Mouse (Mus musculus) B cell, adult (primary cell): ENCODE data around the gene Ankrd61. TPM values are rescaled to one million over a fixed set of nuclear protein-coding genes. Genes with fewer than 3 reads are reported as not detected.

ENCODE experiments used
- total RNA-seq: library from RNA; stranded (reverse); gene quantifications from 4 replicates; pipeline ENCODE4 v1.2.4, GENCODE M21; 2023; ENCODE audit not compliant: inconsistent age

Ankrd61 gene
- total RNA-seq: 0.45 to 0.90 TPM in 2 of 4 replicates, not detected in the others

GRCm38 (mm10) chr5:143897635-143898330 lies at the start of gene Ankrd61:
Gene Ankrd61 (minus strand): TSS chr5:143897685.

DNA sequence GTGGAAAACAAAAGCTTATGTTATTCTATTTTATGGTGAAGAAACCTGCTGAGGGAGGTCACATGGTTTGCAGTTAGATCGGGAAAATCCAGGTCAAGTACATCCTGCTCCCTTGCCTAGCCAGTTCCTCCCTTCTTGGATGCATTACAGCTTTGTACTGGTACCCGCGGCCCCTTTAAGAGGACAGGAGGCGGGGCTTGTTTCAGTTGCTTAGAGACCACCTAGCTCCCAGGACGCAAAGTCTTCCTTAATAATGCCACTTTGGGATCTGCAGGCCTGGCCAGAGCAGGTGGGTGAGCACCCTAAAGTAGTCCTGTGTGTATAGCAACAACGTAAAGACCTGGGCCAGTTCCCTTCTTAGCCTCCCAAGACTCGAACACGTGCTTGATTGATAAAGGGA lies 35.3 kb upstream of the Ankrd61 start, which contains the start of gene Rsph10b:
Rsph10b (plus strand) TSS at position 205 of the 400 bp plus-strand sequence.

GRCm38 (mm10) chr5:143927875-143928274 lies 30.4 kb upstream of the Ankrd61 start, which contains the start of gene Gm42421:
Gene Gm42421 (plus strand): TSS chr5:143928175.

GRCm38 (mm10) chr5:143909417-143910400 lies 12.2 kb upstream of the Ankrd61 start, which contains the start of the genes Aimp2 and Pms2:
Gene Aimp2 (minus strand): TSS chr5:143909847.
Gene Pms2 (plus strand): TSS chr5:143909964.

Other genes starting within 250 kb of the Ankrd61 start
- gene Usp42, start 165.4 kb downstream of the Ankrd61 start, total RNA-seq: 27.8 to 36.9 TPM (median 34.6 TPM) in 4 replicates
- 42.4 to 49.4 TPM (median 46.2 TPM) in 4 replicates for gene Eif2ak1, start 79.9 kb downstream of the Ankrd61 start, total RNA-seq
- gene Aimp2, start 12.2 kb upstream of the Ankrd61 start, total RNA-seq: 14.3 to 19.4 TPM (median 17.4 TPM) in 4 replicates
- gene Pms2, start 12.3 kb upstream of the Ankrd61 start, total RNA-seq: 24.8 to 34.9 TPM (median 28.0 TPM) in 4 replicates
- gene Gm42421, start 30.5 kb upstream of the Ankrd61 start, total RNA-seq: 0.81 to 4.3 TPM (median 2.7 TPM) in 4 replicates
- gene Rsph10b, start 35.4 kb upstream of the Ankrd61 start, total RNA-seq: 0.67 to 2.5 TPM (median 0.93 TPM) in 4 replicates
- gene Ccz1, start 117.2 kb upstream of the Ankrd61 start, total RNA-seq: 90.9 to 101 TPM (median 96.0 TPM) in 4 replicates
- not detected in 4 replicates for gene Ocm, start 129.0 kb upstream of the Ankrd61 start, total RNA-seq
- gene Lmtk2, start 202.8 kb upstream of the Ankrd61 start, total RNA-seq: 50.8 to 52.9 TPM (median 51.7 TPM) in 4 replicates